Mouse (Mus musculus) granulocyte monocyte progenitor cell, adult 5-6 weeks (primary cell): ENCODE results near the gene Ddx19a. TPM values are rescaled to one million over a fixed set of nuclear protein-coding genes. Genes with fewer than 3 reads are reported as not detected.
"Not testable (repeated sequence)": the region's sequence is repeated elsewhere in the genome, so short reads cannot be mapped to it uniquely, and the experiment has no call there.

Experiments
- ATAC-seq: replicated peaks from 2 replicates; pipeline ENCODE4 v1.8.0; 2016; ENCODE audit warnings: mild to moderate bottlenecking, moderate TSS enrichment, inconsistent platforms; ENCODE audit not compliant: poor library complexity, severe bottlenecking
- total RNA-seq, 2 experiments: library from RNA; stranded (forward) in 1 of 2; stranded (reverse) in 1 of 2; fragments of 200-712, 200-1000 nt in 1 of 2; fragments of >200 nt in 1 of 2; fragmentation: Nextera tagmentation in 1 of 2; gene quantifications; 2 replicates each; pipeline ENCODE4 v1.2.3; 2014 to 2017

Gene Ddx19a
- total RNA-seq (2014; fragmentation: Nextera tagmentation) (72.5 and 80.3 TPM in 2 replicates), total RNA-seq (2017) (40.9 and 43.1 TPM in 2 replicates)

DNA sequence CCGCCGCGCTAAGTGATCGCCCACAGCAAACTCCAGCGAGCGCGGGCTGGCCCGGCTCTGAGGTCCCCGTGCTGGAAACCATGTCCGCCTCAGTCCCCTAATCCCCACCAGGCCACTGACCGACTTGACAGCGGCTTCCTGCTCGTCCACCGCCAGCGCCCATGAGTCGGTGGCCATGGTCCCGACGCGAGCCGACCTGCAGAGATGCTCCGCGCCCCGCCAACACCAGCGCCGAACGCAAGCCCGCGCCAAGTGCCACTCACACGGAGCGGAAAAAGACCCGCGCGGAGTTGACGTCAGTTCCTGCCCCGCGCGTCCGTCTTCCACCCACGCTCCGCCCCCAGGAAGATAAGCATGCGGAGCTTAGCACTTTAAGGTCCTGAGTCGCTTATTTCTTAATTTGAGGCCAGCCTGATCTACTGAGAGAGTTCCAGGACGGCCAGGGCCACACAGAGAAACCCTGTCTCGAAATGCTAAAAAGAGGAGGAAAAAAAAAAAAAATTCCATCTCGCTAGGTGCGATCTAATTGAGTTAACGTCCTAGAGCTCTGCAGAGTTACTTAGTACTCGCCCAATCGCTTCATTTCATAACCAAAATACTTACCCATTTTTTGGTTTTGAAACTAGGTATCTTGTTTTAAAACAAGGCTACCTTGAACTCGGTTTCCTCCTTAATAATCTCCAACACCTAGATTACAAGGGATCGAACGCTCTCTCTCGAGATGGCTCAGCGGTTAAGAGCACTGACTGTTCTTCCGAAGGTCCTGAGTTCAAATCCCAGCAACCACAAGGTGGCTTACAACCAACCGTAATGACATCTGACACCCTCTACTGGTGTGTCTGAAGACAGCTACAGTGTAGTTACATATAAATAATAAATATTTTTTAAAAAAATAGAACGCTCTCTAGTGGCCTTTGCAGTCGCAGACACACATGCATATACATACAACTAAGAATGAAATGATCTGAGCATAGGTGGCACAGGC is at the start of gene Ddx19a:
TSS of gene Ddx19a (minus strand) at position 254 of the 985 bp plus-strand sequence.
- ATAC-seq, result peak; percentile 98

GRCm38 (mm10) chr8:111044003-111044734 is 46.6 kb upstream of the Ddx19a start:
- peak; percentile 63 for ATAC-seq

DNA sequence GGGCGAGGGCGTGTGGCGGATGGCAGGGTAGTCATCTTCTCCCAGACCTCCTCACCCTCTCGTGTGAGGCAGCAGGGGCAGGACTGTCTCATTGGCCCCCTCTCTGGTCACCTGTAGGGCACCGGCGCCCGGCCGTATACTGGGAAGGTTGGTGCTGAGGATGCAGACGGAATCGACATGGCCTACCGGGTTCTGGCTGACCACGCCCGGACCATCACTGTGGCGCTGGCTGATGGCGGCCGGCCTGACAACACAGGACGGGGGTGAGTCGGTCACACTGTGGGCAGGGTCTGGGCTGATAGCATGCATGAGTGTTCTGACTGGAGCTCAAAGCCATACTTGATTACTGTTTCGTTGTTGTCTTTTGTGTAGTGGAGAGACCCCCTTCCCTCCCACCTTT is 44.9 kb upstream of the Ddx19a start:
- ATAC-seq, result no peak

DNA sequence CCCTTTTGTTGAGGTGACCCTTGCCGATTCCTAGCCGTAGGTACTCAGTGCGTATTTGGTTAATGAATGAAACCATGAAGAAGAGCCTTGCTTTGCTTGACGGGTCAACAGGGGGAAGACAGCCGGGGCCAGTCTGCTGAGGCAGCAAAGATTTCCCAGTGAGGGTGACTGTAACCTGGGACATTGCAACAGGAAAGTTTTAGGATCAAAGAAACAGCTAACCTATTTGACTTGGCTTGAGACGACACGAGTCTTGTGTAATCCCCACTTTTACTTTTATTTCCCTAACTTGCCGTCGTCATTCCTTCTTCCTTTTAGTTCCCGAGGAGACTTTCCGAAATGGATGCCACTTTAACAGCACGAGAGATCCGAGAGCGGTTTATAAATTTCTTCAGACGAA is 39.0 kb upstream of the Ddx19a start:
- no peak for ATAC-seq

DNA sequence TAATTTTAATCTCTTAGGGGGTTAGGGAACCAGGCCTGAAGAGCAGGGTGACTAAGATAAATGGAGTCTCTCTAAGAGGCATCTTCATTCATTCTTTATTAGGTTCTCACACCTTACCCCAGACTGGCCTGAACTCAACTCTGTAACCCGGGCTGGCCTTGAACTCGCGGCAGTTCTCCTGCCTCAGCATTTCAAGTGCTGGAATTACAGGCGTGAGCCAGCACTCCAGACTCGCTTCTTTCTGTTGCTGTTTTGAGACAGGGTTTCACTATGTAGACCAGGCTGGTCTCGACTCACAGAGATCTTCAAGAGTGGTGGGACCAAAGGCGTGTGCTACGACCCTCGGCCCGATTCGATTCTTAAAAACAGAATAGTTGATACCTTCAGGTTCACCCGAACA is 36.7 kb upstream of the Ddx19a start:
- no peak for ATAC-seq

GRCm38 (mm10) chr8:111033482-111034215 is 36.0 kb upstream of the Ddx19a start:
- peak; percentile 98 for ATAC-seq

DNA sequence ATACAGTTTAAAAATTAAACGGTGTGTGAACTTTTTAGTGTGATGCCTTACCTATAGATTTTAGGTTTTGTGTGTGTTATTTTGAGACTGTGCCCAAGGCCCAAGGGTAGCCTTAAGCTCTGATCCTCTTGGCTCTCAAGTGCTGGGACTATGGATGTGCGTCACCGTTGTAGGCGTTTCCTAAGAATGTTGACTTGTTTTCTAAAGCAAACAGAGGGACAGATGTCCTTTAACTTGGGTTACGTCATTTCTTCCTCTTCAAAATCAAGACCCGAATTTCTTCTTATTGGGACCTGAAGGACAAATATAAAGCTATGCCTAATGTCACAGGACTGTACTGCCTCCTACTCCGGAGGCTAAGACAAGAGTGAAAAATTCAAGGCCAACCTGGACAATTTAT is 35.3 kb upstream of the Ddx19a start, which contains the start of gene Aars:
TSS of gene Aars (plus strand) at position 229 of the 400 bp plus-strand sequence.
- ATAC-seq, result no peak

DNA sequence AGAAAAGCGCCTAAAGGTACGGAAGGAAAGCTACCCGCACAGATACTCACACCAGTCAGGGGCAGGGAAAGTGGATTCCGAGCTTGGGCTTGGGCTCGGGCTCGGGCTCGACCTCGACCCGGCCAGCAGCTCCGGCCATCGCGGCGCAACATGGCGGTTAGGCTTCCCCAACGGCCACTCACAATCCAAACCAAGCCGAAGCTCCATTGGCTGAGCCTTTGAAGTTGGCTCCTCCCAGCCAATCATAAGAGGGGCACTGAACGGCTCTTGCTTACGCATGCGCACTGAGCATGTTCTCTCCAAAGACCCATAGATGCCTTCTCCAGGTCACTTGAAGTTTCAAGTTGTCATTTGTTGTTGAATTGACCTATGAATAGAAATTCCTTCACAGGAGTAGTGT is 34.0 kb upstream of the Ddx19a start, which contains the start of gene Ddx19b:
TSS of gene Ddx19b (minus strand) at position 180 of the 400 bp plus-strand sequence.
- ATAC-seq, result no peak

GRCm38 (mm10) chr8:111030045-111030444 is 32.4 kb upstream of the Ddx19a start:
- ATAC-seq, result no peak

DNA sequence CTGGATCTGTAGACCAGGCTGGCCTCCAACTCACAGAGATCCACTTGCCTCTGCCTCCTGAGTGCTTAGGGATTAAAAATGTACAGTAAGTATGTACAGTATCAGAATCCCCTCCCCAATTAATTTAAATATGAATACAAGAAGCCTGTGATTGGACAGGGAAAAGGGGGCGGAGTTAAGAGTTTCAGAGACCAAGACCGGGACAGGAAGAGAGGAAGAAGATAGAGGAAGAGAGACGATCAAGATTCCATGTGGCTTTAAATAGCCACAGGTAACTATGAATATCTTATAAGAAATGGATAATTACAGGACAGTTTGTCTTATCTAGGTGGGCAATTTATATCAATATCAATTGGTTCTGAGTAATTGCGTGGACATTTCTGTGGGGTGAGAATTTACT is 32.0 kb upstream of the Ddx19a start:
- ATAC-seq, result peak; percentile 10; the same call in 1 of the 2 replicates

- peak; percentile 96 for ATAC-seq
Measured at GRCm38 (mm10) chr8:111027391-111027937, 29.9 kb upstream of the Ddx19a start.

DNA sequence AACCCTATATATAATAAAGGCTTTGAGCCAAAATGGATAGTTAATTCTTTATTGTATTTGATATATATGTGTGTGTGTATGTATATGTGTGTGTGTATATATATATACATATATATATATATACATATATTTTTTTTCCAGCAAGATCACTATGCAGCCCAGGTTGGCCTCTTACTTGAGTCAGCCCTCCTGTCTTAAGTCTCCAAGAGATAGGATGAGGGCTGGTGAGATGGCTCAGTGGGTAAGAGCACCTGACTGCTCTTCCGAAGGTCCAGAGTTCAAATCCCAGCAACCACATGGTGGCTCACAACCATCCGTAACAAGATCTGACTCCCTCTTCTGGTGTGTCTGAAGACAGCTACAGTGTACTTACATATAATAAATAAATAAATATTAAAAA is 29.0 kb upstream of the Ddx19a start:
- not testable (repeated sequence) for ATAC-seq

DNA sequence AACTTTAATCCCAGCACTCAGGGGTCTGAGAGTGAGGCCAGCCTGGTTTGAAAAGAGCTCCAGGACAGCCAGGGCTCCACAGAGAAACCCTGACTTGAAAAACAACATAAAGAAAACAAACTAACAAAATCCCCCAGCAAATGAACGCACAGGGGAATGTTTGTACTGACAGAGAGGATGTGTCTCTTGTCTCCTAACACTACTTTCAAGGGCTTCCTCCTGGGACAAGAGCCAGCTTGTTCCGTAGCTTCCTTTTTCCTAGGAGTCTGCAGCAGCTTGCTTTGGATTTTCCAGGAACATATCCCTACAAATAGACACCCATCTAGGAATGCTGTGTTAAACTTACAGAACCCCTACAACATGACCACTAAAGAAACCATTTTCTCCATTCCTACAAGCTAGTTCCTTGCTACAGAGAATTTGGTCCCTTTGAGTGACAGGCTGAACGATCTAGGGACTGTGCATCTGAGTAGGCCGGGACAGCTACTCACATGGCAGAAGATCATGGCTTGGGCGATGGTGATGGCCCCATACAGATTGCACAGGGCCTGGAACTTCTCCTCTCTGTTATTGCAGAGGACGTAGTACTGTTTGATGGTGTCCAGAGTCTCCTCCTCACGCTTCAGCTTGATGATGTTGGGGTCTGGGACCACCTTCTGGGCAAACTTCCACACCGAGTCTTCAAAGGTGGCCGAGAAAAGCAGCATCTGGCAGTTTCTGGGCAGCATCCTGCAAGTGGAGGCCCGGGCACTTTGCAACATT is 12.8 kb upstream of the Ddx19a start:
- not testable (repeated sequence) for ATAC-seq

DNA sequence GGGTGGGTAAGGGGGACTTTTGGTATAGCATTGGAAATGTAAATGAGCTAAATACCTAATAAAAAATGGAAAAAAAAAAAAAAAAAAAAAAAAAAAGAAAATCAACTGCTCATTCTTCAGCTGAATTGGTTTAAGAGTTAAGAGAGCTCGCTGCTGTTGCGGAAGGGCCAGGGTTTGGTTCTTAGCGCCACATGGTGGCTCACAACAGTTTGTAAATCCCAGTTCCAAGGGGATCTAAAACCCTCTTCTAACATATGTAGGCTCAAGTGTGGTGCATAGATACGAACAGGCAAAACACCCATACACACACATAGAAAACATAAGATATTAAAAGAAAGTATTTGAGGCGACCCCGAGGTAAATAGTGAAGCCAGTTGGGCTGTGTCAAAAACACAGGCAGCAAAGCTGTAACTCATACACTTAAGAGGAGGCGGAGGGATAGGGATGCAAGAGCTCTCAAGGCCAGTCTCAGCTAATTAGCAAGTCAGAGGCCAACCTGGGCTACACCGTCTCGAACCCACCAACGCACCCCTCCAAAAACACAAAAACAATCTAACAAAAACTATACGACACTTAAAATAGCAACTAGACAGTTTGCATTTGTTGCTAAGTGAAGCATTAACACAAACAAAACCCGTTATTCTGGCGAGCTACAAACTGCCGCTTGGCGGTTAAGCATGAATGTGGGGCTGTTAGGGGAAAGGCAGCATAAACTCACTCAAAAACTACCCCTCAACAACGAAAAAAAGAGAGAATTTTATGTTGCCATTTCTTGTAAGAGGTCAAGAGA is 764 bp downstream of the Ddx19a start:
- no peak for ATAC-seq

DNA sequence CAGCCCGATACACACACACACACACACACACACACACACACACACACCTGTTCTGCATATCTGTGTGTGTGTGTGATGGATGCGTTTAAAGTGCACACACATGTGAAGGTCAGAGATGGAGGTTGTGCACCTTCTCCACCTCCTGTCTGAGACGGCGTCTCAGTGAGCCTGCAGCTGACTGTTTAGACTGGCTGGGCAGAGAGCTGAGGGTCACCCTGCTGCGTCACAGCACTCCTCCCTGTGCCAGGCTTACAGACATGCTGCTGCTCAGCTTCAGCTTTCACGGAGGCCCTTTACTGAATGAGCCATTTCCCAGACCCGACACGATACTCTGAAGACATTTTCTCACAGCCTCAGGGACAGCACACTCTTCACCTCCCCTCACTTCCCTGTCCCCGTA is 7.6 kb downstream of the Ddx19a start:
- no peak for ATAC-seq

DNA sequence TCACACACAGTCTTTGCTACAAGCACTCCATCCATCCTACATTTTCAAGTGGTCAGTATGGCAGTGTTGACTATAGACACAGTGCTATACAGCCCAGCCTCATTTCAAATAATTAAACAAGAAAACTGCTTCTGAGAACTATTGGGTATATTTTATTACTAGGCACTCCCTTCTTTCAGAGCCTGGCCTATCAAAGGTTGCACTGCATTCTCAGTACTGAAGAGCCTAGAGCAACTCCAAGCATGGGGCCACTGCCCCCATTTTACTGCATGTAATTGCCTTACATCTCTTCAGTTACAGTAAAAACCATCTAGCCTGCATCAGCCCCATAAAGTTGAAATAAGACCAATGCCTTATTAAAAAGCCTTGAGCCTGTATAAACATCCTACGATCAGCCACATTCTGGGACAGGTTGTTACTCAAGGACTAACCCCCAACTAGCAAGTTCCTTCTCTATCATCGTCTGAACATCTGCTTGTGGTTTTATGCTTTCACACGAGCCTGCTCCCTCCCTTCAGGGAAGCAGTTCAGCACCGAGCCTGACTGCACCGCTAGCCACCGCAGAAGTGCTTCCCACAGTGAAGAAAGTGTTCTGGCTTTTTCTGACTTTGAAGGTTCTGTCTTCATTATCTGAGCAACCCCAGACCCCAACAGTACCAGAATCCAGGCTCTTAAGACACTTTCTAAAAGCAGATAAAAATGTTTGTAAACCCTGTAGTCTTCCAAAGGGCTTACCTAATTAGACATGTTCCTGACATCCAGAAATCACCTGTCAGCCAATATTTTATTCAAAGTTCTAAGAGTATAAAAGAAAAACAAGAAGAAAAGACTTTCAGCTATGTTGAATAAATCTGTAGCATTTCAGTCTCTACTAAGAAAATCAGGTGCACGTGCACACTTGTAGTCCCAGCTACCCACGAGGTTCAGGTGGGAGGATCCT is 9.5 kb downstream of the Ddx19a start:
- peak; percentile 98 for ATAC-seq

DNA sequence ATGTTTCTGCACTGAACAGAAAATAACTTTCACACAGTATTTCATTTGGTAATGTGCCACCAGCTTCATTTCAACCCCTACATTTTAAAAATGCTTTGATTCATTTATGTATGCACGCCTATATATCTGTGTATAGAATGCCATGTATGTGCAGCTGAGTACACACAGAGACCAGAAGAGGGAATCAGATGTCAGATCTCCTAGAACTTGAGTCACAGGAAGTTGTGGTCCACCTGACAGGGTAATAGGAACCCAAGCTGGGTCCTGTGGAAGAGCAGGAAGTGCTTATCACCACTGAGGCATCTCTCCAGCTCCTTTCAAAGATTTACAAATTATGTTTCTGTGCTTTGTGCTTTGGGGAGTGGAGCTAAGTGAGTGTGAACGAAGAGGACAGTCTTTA is 16.3 kb downstream of the Ddx19a start:
- ATAC-seq, result peak; percentile 63
